Mouse (Mus musculus): ENCODE data around the gene Xrcc6.

DNA sequence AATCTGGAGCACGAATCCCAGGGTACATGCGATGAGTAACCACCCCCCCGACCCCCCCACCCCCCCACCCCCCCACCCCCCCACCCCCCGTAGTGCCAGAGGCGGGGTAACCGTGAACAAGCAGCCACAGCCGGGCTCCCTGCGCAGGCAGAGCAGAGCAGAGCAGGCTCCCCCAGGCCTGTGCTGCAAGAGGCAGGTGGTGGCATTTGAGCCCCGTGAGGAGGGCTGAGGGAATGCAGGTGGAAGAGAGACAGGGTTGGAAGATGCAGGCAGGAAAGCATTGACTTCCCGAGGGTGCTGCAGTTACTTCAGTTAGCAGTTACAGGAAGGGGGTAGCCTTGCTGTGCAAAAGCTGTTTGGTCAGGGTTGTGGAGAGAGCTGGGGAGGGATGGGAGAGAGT is 99.6 kb downstream of the Xrcc6 start:
- no peak for TF ChIP-seq POLR2A (IDR thresholded peaks at IDR 0.05; ENCODE audit: insufficient read depth, low read depth, low read length)
- TF ChIP-seq CTCF (IDR thresholded peaks at IDR 0.05), result no peak

Measured in heart, adult 2 months (tissue).